Mouse (Mus musculus) lung, adult 2 months (tissue): ENCODE results near the gene Slfn2.

Source experiments
- CTCF ChIP-seq: fragments of 200-500 bp; IDR thresholded peaks from 2 replicates; pipeline ENCODE4 v1.5.1; 2011; ENCODE audit warnings: mild to moderate bottlenecking, low read length, control low read depth; ENCODE audit not compliant: insufficient read depth
- POLR2A ChIP-seq: fragments of 200-500 bp; IDR thresholded peaks from 2 replicates; pipeline ENCODE4 v1.6.1; 2011; ENCODE audit warnings: low read depth, mild to moderate bottlenecking, control low read depth, low read length, borderline replicate concordance; ENCODE audit errors: extremely low read depth

DNA sequence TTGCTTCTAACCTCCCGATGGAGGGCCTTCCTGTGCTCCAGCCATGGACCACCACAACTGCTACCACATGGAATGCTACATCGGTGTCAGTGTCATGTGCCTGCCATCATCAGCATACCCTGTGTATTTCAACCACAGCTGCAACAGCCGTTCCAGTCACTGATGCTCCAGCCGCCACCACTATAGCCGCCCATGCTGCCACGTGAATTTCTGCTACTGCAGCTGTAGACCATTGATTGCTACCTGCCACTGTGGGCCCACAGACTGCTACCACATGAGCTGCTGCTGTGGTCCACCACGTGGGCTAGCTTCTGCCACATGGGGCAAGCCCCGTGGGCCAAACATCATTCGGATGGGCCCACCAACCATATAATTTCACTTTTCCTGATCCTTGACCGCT, 19.8 kb downstream of the Slfn2 start:
- no peak for TF ChIP-seq CTCF
- no peak for TF ChIP-seq POLR2A
